Mouse (Mus musculus) monocyte, adult 59 days (primary cell): Measurements from ENCODE around the gene Tmem86b. TPM values are rescaled to one million over a fixed set of nuclear protein-coding genes. Genes with fewer than 3 reads are reported as not detected.

Experiments used
- total RNA-seq, 2 experiments: library from RNA; stranded (reverse); gene quantifications; one replicate each; pipeline ENCODE4 v1.2.4; 2023

Gene Tmem86b
- total RNA-seq = 10 to 100 TPM; 31.8 to 32.8 TPM

GRCm38 (mm10) chr7:4631031-4631430, at the start of gene Tmem86b:
Gene Tmem86b, minus strand, starts transcription at chr7:4631422.

GRCm38 (mm10) chr7:4658912-4659551, 27.8 kb upstream of the Tmem86b start, which contains the start of gene Ppp6r1:
Gene Ppp6r1, minus strand, starts transcription at chr7:4659019.

GRCm38 (mm10) chr7:4603873-4604272, 27.3 kb downstream of the Tmem86b start, which contains the start of gene Ptprh:
Gene Ptprh, minus strand, starts transcription at chr7:4604041.

Other genes starting within 250 kb of the Tmem86b start
- gene Gp6, start 233.7 kb downstream of the Tmem86b start, total RNA-seq = under 1 TPM in 1 of 2 experiments, not detected in 1; 0.09 TPM
- gene Rdh13, start 185.8 kb downstream of the Tmem86b start, total RNA-seq = 1 to 10 TPM; 5.4 to 7.3 TPM
- 1 to 10 TPM; 7.9 to 9.9 TPM for gene Eps8l1, start 170.7 kb downstream of the Tmem86b start, total RNA-seq
- 100 to 1,000 TPM; 351 to 356 TPM for gene Ppp1r12c, start 129.7 kb downstream of the Tmem86b start, total RNA-seq
- not detected for gene Tnnt1, start 115.0 kb downstream of the Tmem86b start, total RNA-seq
- gene Tnni3, start 107.2 kb downstream of the Tmem86b start, total RNA-seq = 1 to 10 TPM; 3.3 to 4.2 TPM
- 1 to 10 TPM; 3.7 to 4.3 TPM for gene Dnaaf3, start 99.0 kb downstream of the Tmem86b start, total RNA-seq
- gene Syt5, start 83.9 kb downstream of the Tmem86b start, total RNA-seq = 1 to 10 TPM in 1 of 2 experiments, not detected in 1; 1.2 TPM
- under 1 TPM; 0.49 to 0.66 TPM for gene Ptprh, start 27.4 kb downstream of the Tmem86b start, total RNA-seq
- gene Ppp6r1, start 27.6 kb upstream of the Tmem86b start, total RNA-seq = 100 to 1,000 TPM; 194 to 198 TPM
- 10 to 100 TPM; 32.1 to 35.1 TPM for gene Hspbp1, start 53.6 kb upstream of the Tmem86b start, total RNA-seq
- under 1 TPM in 1 of 2 experiments, not detected in 1; 0.79 TPM for gene Brsk1, start 59.2 kb upstream of the Tmem86b start, total RNA-seq
- gene Tmem150b, start 93.8 kb upstream of the Tmem86b start, total RNA-seq = 10 to 100 TPM; 30.4 to 32.3 TPM
- 100 to 1,000 TPM; 133 to 143 TPM for gene Kmt5c, start 108.7 kb upstream of the Tmem86b start, total RNA-seq
- 10 to 100 TPM; 14.3 to 17.8 TPM for gene Cox6b2, start 121.7 kb upstream of the Tmem86b start, total RNA-seq
- gene Fam71e2, start 139.9 kb upstream of the Tmem86b start, total RNA-seq = not detected
- not detected for gene Il11, start 151.4 kb upstream of the Tmem86b start, total RNA-seq
- gene Tmem190, start 151.5 kb upstream of the Tmem86b start, total RNA-seq = not detected
- gene Tmem238, start 158.2 kb upstream of the Tmem86b start, total RNA-seq = 1 to 10 TPM; 1.3 to 1.9 TPM
- 1,000 to 10,000 TPM; 1,418 to 1,752 TPM for gene Rpl28, start 161.5 kb upstream of the Tmem86b start, total RNA-seq
- gene Ube2s, start 181.2 kb upstream of the Tmem86b start, total RNA-seq = 100 to 1,000 TPM; 114 to 117 TPM
- 1 to 10 TPM; 1.2 to 1.5 TPM for gene Shisa7, start 213.3 kb upstream of the Tmem86b start, total RNA-seq
- 1 to 10 TPM; 6.4 to 7.2 TPM for gene Isoc2b, start 238.8 kb upstream of the Tmem86b start, total RNA-seq
- gene Isoc2a, start 245.7 kb upstream of the Tmem86b start, total RNA-seq = 10 to 100 TPM; 11.6 to 14.8 TPM